Mouse (Mus musculus): ENCODE measurements around the gene Slc13a4. TPM values are rescaled to one million over a fixed set of nuclear protein-coding genes. Genes with fewer than 3 reads are reported as not detected.
A peak's percentile ranks its signal among the peaks of the same experiment; 100 is the strongest.

Slc13a4 gene
- 5.8 and 8.0 TPM in 2 replicates for polyA plus RNA-seq (2015; fragmentation: Nextera tagmentation; extraction: Ambion mirVana)

- WGBS = 14% methylated on average over 7 of the region's 7 CpGs
Observed at GRCm38 (mm10) chr6:35308037-35308436, at the start of gene Slc13a4. Gene Slc13a4 (minus strand): TSS chr6:35308131.

GRCm38 (mm10) chr6:35355320-35355719 lies 47.4 kb upstream of the Slc13a4 start:
- H3K4me2 ChIP-seq (ENCODE audit: low read length) = no peak overlapping the region
- H3K27ac ChIP-seq (ENCODE audit: low read length) = no peak overlapping the region

More at GRCm38 (mm10) chr6:35308037-35308436, at the start of gene Slc13a4:
- Histone ChIP-seq H3K4me1 (ENCODE audit: control insufficient read depth, insufficient read depth, low read length) (no peaks in the 10 kb centered on the region), H3K27me3 (ENCODE audit: control insufficient read depth, insufficient read depth, low read depth, low read length) (no peaks in the 10 kb centered on the region), H3K4me3 (ENCODE audit: low read depth, low read length) (no peak within 1 kb of the TSS), H3K27ac (ENCODE audit: low read length) (no peak within 1 kb of the TSS), H3K9ac (ENCODE audit: low read depth, low read length) (no peak within 1 kb of the TSS), H3K36me3 (ENCODE audit: control insufficient read depth, insufficient read depth, low read length) (no peaks in the 10 kb centered on the region), H3K9me3 (replicated peaks; ENCODE audit: control insufficient read depth, low read length, poor library complexity, severe bottlenecking) (no peaks in the 10 kb centered on the region), H3K4me2 (ENCODE audit: low read length) (no peak within 1 kb of the TSS)
- no peak for ATAC-seq

GRCm38 (mm10) chr6:35354622-35354998 lies 46.7 kb upstream of the Slc13a4 start:
- Histone ChIP-seq H3K36me3 (ENCODE audit: control insufficient read depth, insufficient read depth, low read length) (no peaks in the 10 kb centered on the region), H3K4me2 (ENCODE audit: low read length) (peak overlapping the region; percentile 29), H3K4me1 (ENCODE audit: control insufficient read depth, insufficient read depth, low read length) (peaks cover 12% of the 10 kb centered on the region), H3K9me3 (replicated peaks; ENCODE audit: control insufficient read depth, low read length, poor library complexity, severe bottlenecking) (no peaks in the 10 kb centered on the region), H3K27ac (ENCODE audit: low read length) (peak overlapping the region; percentile 22; the same call in 1 of the 2 replicates), H3K9ac (ENCODE audit: low read depth, low read length) (peak overlapping the region; percentile 46; the same call in 1 of the 2 replicates), H3K4me3 (ENCODE audit: low read depth, low read length) (no peak overlapping the region), H3K27me3 (ENCODE audit: control insufficient read depth, insufficient read depth, low read depth, low read length) (no peaks in the 10 kb centered on the region)
- ATAC-seq = peak; percentile 77; the same call in 1 of the 2 replicates
- 11% methylated on average over 6 of the region's 6 CpGs for WGBS

More at GRCm38 (mm10) chr6:35355320-35355719, 47.4 kb upstream of the Slc13a4 start:
- peaks cover 12% of the 10 kb centered on the region for H3K4me1 ChIP-seq (ENCODE audit: control insufficient read depth, insufficient read depth, low read length)
- ATAC-seq = no peak
- H3K4me3 ChIP-seq (ENCODE audit: low read depth, low read length) = no peak overlapping the region
- no peaks in the 10 kb centered on the region for H3K9me3 ChIP-seq (replicated peaks; ENCODE audit: control insufficient read depth, low read length, poor library complexity, severe bottlenecking)
- H3K9ac ChIP-seq (ENCODE audit: low read depth, low read length) = no peak overlapping the region
- H3K27me3 ChIP-seq (ENCODE audit: control insufficient read depth, insufficient read depth, low read depth, low read length) = no peaks in the 10 kb centered on the region
- no peaks in the 10 kb centered on the region for H3K36me3 ChIP-seq (ENCODE audit: control insufficient read depth, insufficient read depth, low read length)
- WGBS = 93% methylated on average over 3 of the region's 3 CpGs

GRCm38 (mm10) chr6:35353846-35354621 lies 46.1 kb upstream of the Slc13a4 start:
- peaks cover 12% of the 10 kb centered on the region for H3K4me1 ChIP-seq (ENCODE audit: control insufficient read depth, insufficient read depth, low read length)
- no peak for ATAC-seq
- H3K36me3 ChIP-seq (ENCODE audit: control insufficient read depth, insufficient read depth, low read length) = no peaks in the 10 kb centered on the region
- 5% methylated on average over 16 of the region's 18 CpGs for WGBS
- H3K27me3 ChIP-seq (ENCODE audit: control insufficient read depth, insufficient read depth, low read depth, low read length) = no peaks in the 10 kb centered on the region
- H3K4me3 ChIP-seq (ENCODE audit: low read depth, low read length) = no peak overlapping the region
- no peak overlapping the region for H3K9ac ChIP-seq (ENCODE audit: low read depth, low read length)
- 0 out of 2 replicates have a peak overlapping the region, but pooled peaks have one; percentile 22 for H3K27ac ChIP-seq (ENCODE audit: low read length)
- no peaks in the 10 kb centered on the region for H3K9me3 ChIP-seq (replicated peaks; ENCODE audit: control insufficient read depth, low read length, poor library complexity, severe bottlenecking)
- H3K4me2 ChIP-seq (ENCODE audit: low read length) = peak overlapping the region; percentile 29

- Histone ChIP-seq H3K4me1 (ENCODE audit: control insufficient read depth, insufficient read depth, low read length) (peaks cover 12% of the 10 kb centered on the region), H3K9me3 (replicated peaks; ENCODE audit: control insufficient read depth, low read length, poor library complexity, severe bottlenecking) (no peaks in the 10 kb centered on the region), H3K36me3 (ENCODE audit: control insufficient read depth, insufficient read depth, low read length) (no peaks in the 10 kb centered on the region), H3K4me3 (ENCODE audit: low read depth, low read length) (no peak overlapping the region), H3K27me3 (ENCODE audit: control insufficient read depth, insufficient read depth, low read depth, low read length) (no peaks in the 10 kb centered on the region), H3K27ac (ENCODE audit: low read length) (no peak overlapping the region), H3K4me2 (ENCODE audit: low read length) (no peak overlapping the region), H3K9ac (ENCODE audit: low read depth, low read length) (no peak overlapping the region)
- WGBS = 67% methylated on average over 5 of the region's 5 CpGs
- ATAC-seq = no peak
Observed at GRCm38 (mm10) chr6:35353416-35353815, 45.5 kb upstream of the Slc13a4 start.

- Histone ChIP-seq H3K4me2 (ENCODE audit: low read length) (no peak overlapping the region), H3K27ac (ENCODE audit: low read length) (no peak overlapping the region), H3K36me3 (ENCODE audit: control insufficient read depth, insufficient read depth, low read length) (no peaks in the 10 kb centered on the region), H3K27me3 (ENCODE audit: control insufficient read depth, insufficient read depth, low read depth, low read length) (no peaks in the 10 kb centered on the region), H3K4me1 (ENCODE audit: control insufficient read depth, insufficient read depth, low read length) (peaks cover 12% of the 10 kb centered on the region), H3K9me3 (replicated peaks; ENCODE audit: control insufficient read depth, low read length, poor library complexity, severe bottlenecking) (no peaks in the 10 kb centered on the region), H3K4me3 (ENCODE audit: low read depth, low read length) (no peak overlapping the region), H3K9ac (ENCODE audit: low read depth, low read length) (no peak overlapping the region)
- 88% methylated on average over 8 of the region's 8 CpGs for WGBS
- no peak for ATAC-seq
Observed at GRCm38 (mm10) chr6:35352867-35353266, 44.9 kb upstream of the Slc13a4 start.

- 98% methylated on average over 3 of the region's 3 CpGs for WGBS
- H3K27ac ChIP-seq (ENCODE audit: low read length) = no peak overlapping the region
Observed at GRCm38 (mm10) chr6:35351826-35352225, 43.9 kb upstream of the Slc13a4 start.

GRCm38 (mm10) chr6:35349784-35350183 lies 41.9 kb upstream of the Slc13a4 start:
- Histone ChIP-seq H3K36me3 (ENCODE audit: control insufficient read depth, insufficient read depth, low read length) (no peaks in the 10 kb centered on the region), H3K9ac (ENCODE audit: low read depth, low read length) (no peak overlapping the region), H3K27me3 (ENCODE audit: control insufficient read depth, insufficient read depth, low read depth, low read length) (no peaks in the 10 kb centered on the region), H3K4me3 (ENCODE audit: low read depth, low read length) (no peak overlapping the region), H3K9me3 (replicated peaks; ENCODE audit: control insufficient read depth, low read length, poor library complexity, severe bottlenecking) (no peaks in the 10 kb centered on the region), H3K4me1 (ENCODE audit: control insufficient read depth, insufficient read depth, low read length) (peaks cover 12% of the 10 kb centered on the region), H3K4me2 (ENCODE audit: low read length) (no peak overlapping the region), H3K27ac (ENCODE audit: low read length) (no peak overlapping the region)
- ATAC-seq = no peak
- WGBS = 69% methylated on average over 7 of the region's 7 CpGs

More at GRCm38 (mm10) chr6:35351826-35352225, 43.9 kb upstream of the Slc13a4 start:
- Histone ChIP-seq H3K4me2 (ENCODE audit: low read length) (no peak overlapping the region), H3K4me1 (ENCODE audit: control insufficient read depth, insufficient read depth, low read length) (peaks cover 12% of the 10 kb centered on the region), H3K27me3 (ENCODE audit: control insufficient read depth, insufficient read depth, low read depth, low read length) (no peaks in the 10 kb centered on the region), H3K9me3 (replicated peaks; ENCODE audit: control insufficient read depth, low read length, poor library complexity, severe bottlenecking) (no peaks in the 10 kb centered on the region), H3K36me3 (ENCODE audit: control insufficient read depth, insufficient read depth, low read length) (no peaks in the 10 kb centered on the region), H3K4me3 (ENCODE audit: low read depth, low read length) (no peak overlapping the region), H3K9ac (ENCODE audit: low read depth, low read length) (no peak overlapping the region)
- no peak for ATAC-seq

GRCm38 (mm10) chr6:35338640-35339039 lies 30.7 kb upstream of the Slc13a4 start:
- H3K27me3 ChIP-seq (ENCODE audit: control insufficient read depth, insufficient read depth, low read depth, low read length) = no peaks in the 10 kb centered on the region
- H3K9me3 ChIP-seq (replicated peaks; ENCODE audit: control insufficient read depth, low read length, poor library complexity, severe bottlenecking) = no peaks in the 10 kb centered on the region
- no peak overlapping the region for H3K9ac ChIP-seq (ENCODE audit: low read depth, low read length)
- H3K4me3 ChIP-seq (ENCODE audit: low read depth, low read length) = no peak overlapping the region
- 11% methylated on average over 3 of the region's 3 CpGs for WGBS
- H3K4me1 ChIP-seq (ENCODE audit: control insufficient read depth, insufficient read depth, low read length) = peaks cover 3% of the 10 kb centered on the region; the same call in 1 of the 2 replicates
- H3K4me2 ChIP-seq (ENCODE audit: low read length) = no peak overlapping the region
- no peak for ATAC-seq
- H3K36me3 ChIP-seq (ENCODE audit: control insufficient read depth, insufficient read depth, low read length) = no peaks in the 10 kb centered on the region
- no peak overlapping the region for H3K27ac ChIP-seq (ENCODE audit: low read length)
